18 mouse cellular contexts compared by ENCODE assay signal in genomic region chr13:70217429-70218133, GRCm38 (mm10).
DNase-seq lines count a peak whose midpoint lies in the region; ATAC-seq and TF ChIP-seq lines count a peak whose summit lies in the region.
"Had no signal": no experiment of that assay in that cellular context is flagged by ENCODE, and none has a peak within 500 bp of the region (broad histone marks: within the 10 kb centered on the region; RNA-seq: fewer than 3 reads in every experiment).

No protein-coding gene starts in this region.

- no peak for TF ChIP-seq POLR2A in cortical plate, adult 2 months (IDR thresholded peaks at IDR 0.05; ENCODE audit: extremely low read depth, insufficient read depth, low read length)

- H3K27me3 ChIP-seq in hindbrain, postnatal 0 days (ENCODE audit: insufficient read depth, low read length) = no peaks in the 10 kb centered on the region
- H3K27me3 ChIP-seq: heart, embryonic 12.5 days; neural tube, embryonic 12.5 days had no signal

- no peaks in the 10 kb centered on the region for H3K36me3 ChIP-seq in hindbrain, postnatal 0 days (ENCODE audit: insufficient read depth, low read length)
- H3K36me3 ChIP-seq: heart, embryonic 12.5 days; neural tube, embryonic 12.5 days had no signal

- no peak for TF ChIP-seq CTCF in cortical plate, adult 2 months (IDR thresholded peaks at IDR 0.05; ENCODE audit: extremely low read depth, insufficient read depth, low read length)
- TF ChIP-seq CTCF in hindbrain, postnatal 0 days (IDR thresholded peaks at IDR 0.05; ENCODE audit: low read depth) = no peak

- H3K9ac ChIP-seq in hindbrain, postnatal 0 days (replicated peaks; ENCODE audit: low read length) = no peak overlapping the region
- H3K9ac ChIP-seq: heart, embryonic 12.5 days; neural tube, embryonic 12.5 days had no signal

- H3K9me3 ChIP-seq in hindbrain, postnatal 0 days (ENCODE audit: low read length) = no peaks in the 10 kb centered on the region
- H3K9me3 ChIP-seq: heart, embryonic 12.5 days; neural tube, embryonic 12.5 days had no signal

- H3K27ac ChIP-seq in cortical plate, adult 2 months (ENCODE audit: insufficient read depth, low read length) = no peak overlapping the region
- no peak overlapping the region for H3K27ac ChIP-seq in hindbrain, postnatal 0 days
- H3K27ac ChIP-seq: neural tube, embryonic 12.5 days had no signal

- DNase-seq in heart, adult 11 months = peak; percentile 33
- DNase-seq in heart, postnatal 4 days = no peak
- peak; percentile 53 for DNase-seq in Muller cell, postnatal 12 days (ENCODE audit: inconsistent ontology term)
- no peak for DNase-seq in hindbrain, postnatal 0 days (ENCODE audit: low spot score)
- DNase-seq in urinary bladder, postnatal 36 days (ENCODE audit: low spot score in 2 of 2) = no peak
- DNase-seq in adipocyte (ENCODE audit: low spot score) = no peak
- no peak for DNase-seq in lung, postnatal 25 days (ENCODE audit: low spot score)
- DNase-seq: B cell, adult 2 months; cerebellum, postnatal 14 days; gastrocnemius, postnatal 25 days; kidney, adult 11 months; kidney, postnatal 10 days; lung, postnatal 36 days; thymus, postnatal 25 days had no signal

- ATAC-seq in hindbrain, postnatal 0 days = 0 out of 2 replicates have a peak, but pooled peaks have one; percentile 34
- ATAC-seq: activated CD4-positive, CD25-positive, alpha-beta regulatory T cell, adult 4 months had no signal

- 29% methylated on average over 15 of the region's 15 CpGs for WGBS in hindbrain, postnatal 0 days

- H3K4me3 ChIP-seq in cortical plate, adult 2 months (ENCODE audit: insufficient read depth, low read length) = peak overlapping the region; percentile 22; the same call in 1 of the 2 replicates
- no peak overlapping the region for H3K4me3 ChIP-seq in hindbrain, postnatal 0 days (ENCODE audit: low read length)
- H3K4me3 ChIP-seq: heart, embryonic 12.5 days; neural tube, embryonic 12.5 days had no signal

- H3K4me1 ChIP-seq in cortical plate, adult 2 months (ENCODE audit: control insufficient read depth, insufficient read depth, low read length) = no peaks in the 10 kb centered on the region
- peaks cover 16% of the 10 kb centered on the region; the same call in 1 of the 2 replicates for H3K4me1 ChIP-seq in hindbrain, postnatal 0 days (ENCODE audit: insufficient read depth, low read length)
- H3K4me1 ChIP-seq: heart, embryonic 12.5 days had no signal

- H3K4me2 ChIP-seq in hindbrain, postnatal 0 days (ENCODE audit: low read depth, low read length) = peak overlapping the region; percentile 19; the same call in 1 of the 2 replicates
- H3K4me2 ChIP-seq: heart, embryonic 12.5 days; neural tube, embryonic 12.5 days had no signal

Comparison
In these comparisons a context has a peak if more than half of its experiments do, and no peak if none do; other contexts are left out.
1. DNase-seq: peak in heart, adult 11 months (single experiment) and Muller cell, postnatal 12 days (single experiment); none in heart, postnatal 4 days (single experiment), hindbrain, postnatal 0 days (single experiment), urinary bladder, postnatal 36 days (0 of 2), adipocyte (single experiment) and lung, postnatal 25 days (single experiment).